Mouse (Mus musculus): ENCODE results near the gene Map3k5. TPM values are rescaled to one million over a fixed set of nuclear protein-coding genes. Genes with fewer than 3 reads are reported as not detected.

Gene Map3k5
- polyA plus RNA-seq, 1 experiment: 1.0 TPM

GRCm38 (mm10) chr10:19941063-19941462, 6.8 kb downstream of the Map3k5 start:
- Histone ChIP-seq H3K27ac (ENCODE audit: control insufficient read depth, insufficient read depth, low read depth, low read length) (no peak overlapping the region), H3K27me3 (ENCODE audit: control insufficient read depth, insufficient read depth, low read length) (no peaks in the 10 kb centered on the region), H3K4me3 (ENCODE audit: control insufficient read depth, low read depth, low read length) (no peak overlapping the region), H3K4me1 (ENCODE audit: control insufficient read depth, insufficient read depth, low read length) (no peaks in the 10 kb centered on the region), H3K36me3 (ENCODE audit: control insufficient read depth, insufficient read depth, low read length) (no peaks in the 10 kb centered on the region)
- TF ChIP-seq CTCF (IDR thresholded peaks at IDR 0.05; ENCODE audit: control insufficient read depth, insufficient read depth, insufficient replicate concordance, low read depth, low read length) (no peak), POLR2A (IDR thresholded peaks at IDR 0.05; ENCODE audit: control insufficient read depth, low read depth, low read length) (no peak)

GRCm38 (mm10) chr10:19941914-19942313, 7.6 kb downstream of the Map3k5 start:
- H3K4me1 ChIP-seq (ENCODE audit: control insufficient read depth, insufficient read depth, low read length): no peaks in the 10 kb centered on the region
- no peaks in the 10 kb centered on the region for H3K27me3 ChIP-seq (ENCODE audit: control insufficient read depth, insufficient read depth, low read length)
- H3K4me3 ChIP-seq (ENCODE audit: control insufficient read depth, low read depth, low read length): no peak overlapping the region
- H3K36me3 ChIP-seq (ENCODE audit: control insufficient read depth, insufficient read depth, low read length): no peaks in the 10 kb centered on the region
- no peak overlapping the region for H3K27ac ChIP-seq (ENCODE audit: control insufficient read depth, insufficient read depth, low read depth, low read length)
- TF ChIP-seq CTCF (IDR thresholded peaks at IDR 0.05; ENCODE audit: control insufficient read depth, insufficient read depth, insufficient replicate concordance, low read depth, low read length): no peak
- TF ChIP-seq POLR2A (IDR thresholded peaks at IDR 0.05; ENCODE audit: control insufficient read depth, low read depth, low read length): no peak

- H3K4me1 ChIP-seq (ENCODE audit: control insufficient read depth, insufficient read depth, low read length): no peaks in the 10 kb centered on the region
- TF ChIP-seq POLR2A (IDR thresholded peaks at IDR 0.05; ENCODE audit: control insufficient read depth, low read depth, low read length) (no peak), CTCF (IDR thresholded peaks at IDR 0.05; ENCODE audit: control insufficient read depth, insufficient read depth, insufficient replicate concordance, low read depth, low read length) (no peak)
These were observed 8.3 kb downstream of the Map3k5 start for GRCm38 (mm10) chr10:19942621-19943020.

GRCm38 (mm10) chr10:19945651-19946050, 11.4 kb downstream of the Map3k5 start:
- Histone ChIP-seq H3K4me1 (ENCODE audit: control insufficient read depth, insufficient read depth, low read length) (no peaks in the 10 kb centered on the region), H3K36me3 (ENCODE audit: control insufficient read depth, insufficient read depth, low read length) (no peaks in the 10 kb centered on the region), H3K27ac (ENCODE audit: control insufficient read depth, insufficient read depth, low read depth, low read length) (no peak overlapping the region), H3K27me3 (ENCODE audit: control insufficient read depth, insufficient read depth, low read length) (no peaks in the 10 kb centered on the region), H3K4me3 (ENCODE audit: control insufficient read depth, low read depth, low read length) (no peak overlapping the region)
- no peak for TF ChIP-seq POLR2A (IDR thresholded peaks at IDR 0.05; ENCODE audit: control insufficient read depth, low read depth, low read length)
- TF ChIP-seq CTCF (IDR thresholded peaks at IDR 0.05; ENCODE audit: control insufficient read depth, insufficient read depth, insufficient replicate concordance, low read depth, low read length): no peak

More at GRCm38 (mm10) chr10:19942621-19943020, 8.3 kb downstream of the Map3k5 start:
- no peaks in the 10 kb centered on the region for H3K36me3 ChIP-seq (ENCODE audit: control insufficient read depth, insufficient read depth, low read length)
- no peak overlapping the region for H3K4me3 ChIP-seq (ENCODE audit: control insufficient read depth, low read depth, low read length)
- no peaks in the 10 kb centered on the region for H3K27me3 ChIP-seq (ENCODE audit: control insufficient read depth, insufficient read depth, low read length)
- H3K27ac ChIP-seq (ENCODE audit: control insufficient read depth, insufficient read depth, low read depth, low read length): no peak overlapping the region

DNA sequence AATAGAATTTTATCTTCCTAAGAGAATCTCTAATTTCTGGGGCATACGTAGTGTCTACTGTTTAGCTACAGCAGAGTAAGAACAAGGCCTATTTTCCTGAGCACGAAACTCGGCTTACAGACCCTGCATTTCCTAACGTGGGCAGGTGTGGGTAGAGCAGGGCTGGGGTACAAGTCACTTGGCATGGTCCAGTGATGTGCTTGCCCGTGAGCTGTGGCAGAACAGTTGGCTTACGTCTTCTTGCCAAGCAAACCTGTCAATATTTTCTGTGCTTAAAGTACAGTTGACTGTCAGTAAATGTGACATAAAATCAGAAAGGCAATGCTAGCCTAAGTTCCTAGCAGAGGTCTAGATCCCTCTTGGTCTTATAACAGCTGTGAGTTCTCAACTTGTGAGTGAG, 12.4 kb downstream of the Map3k5 start:
- no peaks in the 10 kb centered on the region for H3K36me3 ChIP-seq (ENCODE audit: control insufficient read depth, insufficient read depth, low read length)
- no peak for TF ChIP-seq CTCF (IDR thresholded peaks at IDR 0.05; ENCODE audit: control insufficient read depth, insufficient read depth, insufficient replicate concordance, low read depth, low read length)
- no peak overlapping the region for H3K27ac ChIP-seq (ENCODE audit: control insufficient read depth, insufficient read depth, low read depth, low read length)
- H3K4me3 ChIP-seq (ENCODE audit: control insufficient read depth, low read depth, low read length): no peak overlapping the region
- H3K27me3 ChIP-seq (ENCODE audit: control insufficient read depth, insufficient read depth, low read length): no peaks in the 10 kb centered on the region
- no peaks in the 10 kb centered on the region for H3K4me1 ChIP-seq (ENCODE audit: control insufficient read depth, insufficient read depth, low read length)

DNA sequence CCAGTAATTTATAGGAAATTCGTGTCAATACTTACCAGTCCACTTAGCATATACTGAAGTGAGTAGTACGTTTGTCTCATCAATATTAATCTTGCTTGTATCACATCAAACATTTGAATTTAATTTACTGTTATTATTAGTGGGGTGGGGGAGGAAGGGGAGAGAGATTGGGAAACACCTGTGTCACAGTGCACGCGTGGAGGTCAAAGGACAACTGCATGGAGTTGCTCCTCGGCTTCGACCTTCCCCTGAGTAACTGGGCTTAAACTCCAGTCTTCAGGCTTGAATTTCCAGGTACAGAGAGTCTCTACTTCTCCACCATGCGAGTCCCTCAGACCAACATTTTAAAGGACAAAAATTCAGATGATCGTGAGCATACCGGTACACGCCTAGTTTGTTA, 13.2 kb downstream of the Map3k5 start:
- TF ChIP-seq CTCF (IDR thresholded peaks at IDR 0.05; ENCODE audit: control insufficient read depth, insufficient read depth, insufficient replicate concordance, low read depth, low read length) (no peak), POLR2A (IDR thresholded peaks at IDR 0.05; ENCODE audit: control insufficient read depth, low read depth, low read length) (no peak)
- H3K36me3 ChIP-seq (ENCODE audit: control insufficient read depth, insufficient read depth, low read length): no peaks in the 10 kb centered on the region
- no peaks in the 10 kb centered on the region for H3K27me3 ChIP-seq (ENCODE audit: control insufficient read depth, insufficient read depth, low read length)
- no peak overlapping the region for H3K4me3 ChIP-seq (ENCODE audit: control insufficient read depth, low read depth, low read length)
- H3K27ac ChIP-seq (ENCODE audit: control insufficient read depth, insufficient read depth, low read depth, low read length): no peak overlapping the region
- H3K4me1 ChIP-seq (ENCODE audit: control insufficient read depth, insufficient read depth, low read length): no peaks in the 10 kb centered on the region

DNA sequence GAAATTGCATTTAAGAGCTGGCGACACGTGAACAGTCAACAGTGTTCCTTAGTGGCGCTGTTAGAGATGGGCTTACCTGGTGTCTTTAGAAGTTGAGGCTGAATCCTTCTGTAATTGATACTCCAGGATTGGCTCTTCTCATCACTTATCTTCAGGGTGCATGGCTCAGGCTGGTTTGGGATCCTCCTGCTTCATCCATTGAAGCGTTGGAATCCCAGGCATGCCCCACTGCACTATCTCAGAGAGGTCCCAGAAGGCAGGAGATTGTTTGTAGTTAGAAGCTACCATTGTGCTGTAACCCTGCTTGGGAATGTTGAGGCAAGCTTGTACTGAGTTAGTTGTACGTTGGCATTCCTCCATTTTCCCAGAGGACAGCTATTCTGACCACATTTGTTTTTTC, 13.6 kb downstream of the Map3k5 start:
- Histone ChIP-seq H3K4me1 (ENCODE audit: control insufficient read depth, insufficient read depth, low read length) (no peaks in the 10 kb centered on the region), H3K27ac (ENCODE audit: control insufficient read depth, insufficient read depth, low read depth, low read length) (no peak overlapping the region), H3K27me3 (ENCODE audit: control insufficient read depth, insufficient read depth, low read length) (no peaks in the 10 kb centered on the region), H3K4me3 (ENCODE audit: control insufficient read depth, low read depth, low read length) (no peak overlapping the region), H3K36me3 (ENCODE audit: control insufficient read depth, insufficient read depth, low read length) (no peaks in the 10 kb centered on the region)
- TF ChIP-seq POLR2A (IDR thresholded peaks at IDR 0.05; ENCODE audit: control insufficient read depth, low read depth, low read length): no peak
- no peak for TF ChIP-seq CTCF (IDR thresholded peaks at IDR 0.05; ENCODE audit: control insufficient read depth, insufficient read depth, insufficient replicate concordance, low read depth, low read length)

DNA sequence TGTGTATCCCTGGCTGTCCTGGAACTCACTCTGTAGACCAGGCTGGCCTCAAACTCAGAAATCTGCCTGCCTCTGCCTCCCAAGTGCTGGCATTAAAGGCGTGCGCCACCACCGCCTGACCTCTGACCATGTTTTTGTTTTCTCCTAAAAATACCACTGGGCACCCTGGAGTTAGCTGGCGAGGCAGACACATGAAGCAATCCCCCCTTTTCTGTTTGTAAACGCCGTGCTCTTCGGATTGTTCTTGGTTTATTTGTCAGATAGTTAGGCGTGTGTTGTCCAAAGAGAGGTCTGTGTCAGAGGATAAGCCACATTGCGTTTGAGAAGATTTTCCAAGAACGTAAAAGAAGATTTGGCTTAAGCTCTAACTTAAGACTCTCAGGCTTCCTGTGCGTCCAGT, 14.1 kb downstream of the Map3k5 start:
- Histone ChIP-seq H3K27ac (ENCODE audit: control insufficient read depth, insufficient read depth, low read depth, low read length) (no peak overlapping the region), H3K36me3 (ENCODE audit: control insufficient read depth, insufficient read depth, low read length) (no peaks in the 10 kb centered on the region), H3K4me1 (ENCODE audit: control insufficient read depth, insufficient read depth, low read length) (no peaks in the 10 kb centered on the region; the same call in 1 of the 2 replicates), H3K27me3 (ENCODE audit: control insufficient read depth, insufficient read depth, low read length) (no peaks in the 10 kb centered on the region), H3K4me3 (ENCODE audit: control insufficient read depth, low read depth, low read length) (no peak overlapping the region)
- TF ChIP-seq POLR2A (IDR thresholded peaks at IDR 0.05; ENCODE audit: control insufficient read depth, low read depth, low read length) (no peak), CTCF (IDR thresholded peaks at IDR 0.05; ENCODE audit: control insufficient read depth, insufficient read depth, insufficient replicate concordance, low read depth, low read length) (no peak)

All from testis, adult 2 months (tissue).